Mouse (Mus musculus): ENCODE measurements at regions not wholly inside any gene's neighbourhood (a gene's known extent, or its start where the extent isn't known, plus 50 kb on each side); places are given as distances from the start of the nearest gene placed in this dataset.

GRCm38 (mm10) chr10:26434586-26434985, 58.8 kb upstream of the L3mbtl3 start:
- 93% methylated on average over 11 of the region's 11 CpGs for WGBS
- no peaks in the 10 kb centered on the region for H3K4me1 ChIP-seq (ENCODE audit: control insufficient read depth, insufficient read depth, low read length)
- H3K27ac ChIP-seq (ENCODE audit: low read depth, low read length), result no peak overlapping the region
- no peak overlapping the region for H3K9ac ChIP-seq (ENCODE audit: low read length)
- H3K9me3 ChIP-seq (ENCODE audit: control insufficient read depth, low read length), result no peaks in the 10 kb centered on the region
- H3K36me3 ChIP-seq (ENCODE audit: control insufficient read depth, insufficient read depth, low read length), result no peaks in the 10 kb centered on the region
- H3K4me3 ChIP-seq (ENCODE audit: low read depth, low read length), result no peak overlapping the region
- H3K4me2 ChIP-seq (ENCODE audit: low read depth), result no peak overlapping the region
- no peak for DNase-seq (ENCODE audit: low spot score)
- H3K27me3 ChIP-seq (ENCODE audit: control insufficient read depth, insufficient read depth, low read length), result no peaks in the 10 kb centered on the region
- no peak for ATAC-seq (ENCODE audit: insufficient read depth, low FRiP score, low TSS enrichment)

- 93% methylated on average over 1 of the region's 1 CpGs for WGBS
- H3K9me3 ChIP-seq (ENCODE audit: control insufficient read depth, low read length), result no peaks in the 10 kb centered on the region
- no peak for ATAC-seq (ENCODE audit: insufficient read depth, low FRiP score, low TSS enrichment)
Measured at GRCm38 (mm10) chr10:26440720-26441119, 64.9 kb upstream of the L3mbtl3 start.

GRCm38 (mm10) chr10:26484311-26484710, 108.5 kb upstream of the L3mbtl3 start:
- H3K36me3 ChIP-seq (ENCODE audit: control insufficient read depth, insufficient read depth, low read length), result no peaks in the 10 kb centered on the region
- no peaks in the 10 kb centered on the region for H3K4me1 ChIP-seq (ENCODE audit: control insufficient read depth, insufficient read depth, low read length)
- no peak for DNase-seq (ENCODE audit: low spot score)
- H3K27ac ChIP-seq (ENCODE audit: low read depth, low read length), result no peak overlapping the region
- H3K4me2 ChIP-seq (ENCODE audit: low read depth), result no peak overlapping the region
- H3K9me3 ChIP-seq (ENCODE audit: control insufficient read depth, low read length), result no peaks in the 10 kb centered on the region
- ATAC-seq (ENCODE audit: insufficient read depth, low FRiP score, low TSS enrichment), result no peak
- no peaks in the 10 kb centered on the region for H3K27me3 ChIP-seq (ENCODE audit: control insufficient read depth, insufficient read depth, low read length)
- WGBS, result 64% methylated on average over 4 of the region's 4 CpGs
- no peak overlapping the region for H3K4me3 ChIP-seq (ENCODE audit: low read depth, low read length)
- H3K9ac ChIP-seq (ENCODE audit: low read length), result no peak overlapping the region

More at GRCm38 (mm10) chr10:26440720-26441119, 64.9 kb upstream of the L3mbtl3 start:
- Histone ChIP-seq H3K36me3 (ENCODE audit: control insufficient read depth, insufficient read depth, low read length) (no peaks in the 10 kb centered on the region), H3K27me3 (ENCODE audit: control insufficient read depth, insufficient read depth, low read length) (no peaks in the 10 kb centered on the region), H3K4me3 (ENCODE audit: low read depth, low read length) (no peak overlapping the region), H3K27ac (ENCODE audit: low read depth, low read length) (no peak overlapping the region), H3K9ac (ENCODE audit: low read length) (no peak overlapping the region), H3K4me1 (ENCODE audit: control insufficient read depth, insufficient read depth, low read length) (no peaks in the 10 kb centered on the region), H3K4me2 (ENCODE audit: low read depth) (no peak overlapping the region)
- DNase-seq (ENCODE audit: low spot score), result no peak

GRCm38 (mm10) chr10:26491351-26491750, 115.6 kb upstream of the L3mbtl3 start:
- no peaks in the 10 kb centered on the region for H3K27me3 ChIP-seq (ENCODE audit: control insufficient read depth, insufficient read depth, low read length)
- ATAC-seq (ENCODE audit: insufficient read depth, low FRiP score, low TSS enrichment), result no peak
- H3K36me3 ChIP-seq (ENCODE audit: control insufficient read depth, insufficient read depth, low read length), result no peaks in the 10 kb centered on the region
- H3K4me3 ChIP-seq (ENCODE audit: low read depth, low read length), result no peak overlapping the region
- WGBS, result 93% methylated on average over 5 of the region's 5 CpGs
- H3K4me2 ChIP-seq (ENCODE audit: low read depth), result no peak overlapping the region
- H3K9ac ChIP-seq (ENCODE audit: low read length), result no peak overlapping the region
- DNase-seq (ENCODE audit: low spot score), result no peak
- no peaks in the 10 kb centered on the region for H3K9me3 ChIP-seq (ENCODE audit: control insufficient read depth, low read length)
- H3K4me1 ChIP-seq (ENCODE audit: control insufficient read depth, insufficient read depth, low read length), result no peaks in the 10 kb centered on the region
- H3K27ac ChIP-seq (ENCODE audit: low read depth, low read length), result no peak overlapping the region

GRCm38 (mm10) chr10:26492146-26492545, 116.4 kb upstream of the L3mbtl3 start:
- no peak overlapping the region for H3K4me3 ChIP-seq (ENCODE audit: low read depth, low read length)
- H3K4me2 ChIP-seq (ENCODE audit: low read depth), result no peak overlapping the region
- no peaks in the 10 kb centered on the region for H3K9me3 ChIP-seq (ENCODE audit: control insufficient read depth, low read length)
- H3K27ac ChIP-seq (ENCODE audit: low read depth, low read length), result no peak overlapping the region
- H3K36me3 ChIP-seq (ENCODE audit: control insufficient read depth, insufficient read depth, low read length), result no peaks in the 10 kb centered on the region
- H3K4me1 ChIP-seq (ENCODE audit: control insufficient read depth, insufficient read depth, low read length), result no peaks in the 10 kb centered on the region
- no peak overlapping the region for H3K9ac ChIP-seq (ENCODE audit: low read length)
- ATAC-seq (ENCODE audit: insufficient read depth, low FRiP score, low TSS enrichment), result no peak
- no peaks in the 10 kb centered on the region for H3K27me3 ChIP-seq (ENCODE audit: control insufficient read depth, insufficient read depth, low read length)
- 78% methylated on average over 11 of the region's 11 CpGs for WGBS
- no peak for DNase-seq (ENCODE audit: low spot score)

GRCm38 (mm10) chr10:26492856-26493484, 117.2 kb upstream of the L3mbtl3 start:
- DNase-seq (ENCODE audit: low spot score), result no peak
- H3K4me2 ChIP-seq (ENCODE audit: low read depth), result no peak overlapping the region
- 80% methylated on average over 13 of the region's 13 CpGs for WGBS
- no peak overlapping the region for H3K27ac ChIP-seq (ENCODE audit: low read depth, low read length)
- H3K4me3 ChIP-seq (ENCODE audit: low read depth, low read length), result no peak overlapping the region
- H3K9ac ChIP-seq (ENCODE audit: low read length), result no peak overlapping the region
- H3K4me1 ChIP-seq (ENCODE audit: control insufficient read depth, insufficient read depth, low read length), result no peaks in the 10 kb centered on the region
- no peaks in the 10 kb centered on the region for H3K36me3 ChIP-seq (ENCODE audit: control insufficient read depth, insufficient read depth, low read length)
- H3K27me3 ChIP-seq (ENCODE audit: control insufficient read depth, insufficient read depth, low read length), result no peaks in the 10 kb centered on the region
- H3K9me3 ChIP-seq (ENCODE audit: control insufficient read depth, low read length), result no peaks in the 10 kb centered on the region
- no peak for ATAC-seq (ENCODE audit: insufficient read depth, low FRiP score, low TSS enrichment)

- 96% methylated on average over 2 of the region's 2 CpGs for WGBS
- Histone ChIP-seq H3K9ac (ENCODE audit: low read length) (no peak overlapping the region), H3K9me3 (ENCODE audit: control insufficient read depth, low read length) (no peaks in the 10 kb centered on the region), H3K36me3 (ENCODE audit: control insufficient read depth, insufficient read depth, low read length) (no peaks in the 10 kb centered on the region), H3K27me3 (ENCODE audit: control insufficient read depth, insufficient read depth, low read length) (no peaks in the 10 kb centered on the region), H3K4me1 (ENCODE audit: control insufficient read depth, insufficient read depth, low read length) (no peaks in the 10 kb centered on the region), H3K4me3 (ENCODE audit: low read depth, low read length) (no peak overlapping the region), H3K27ac (ENCODE audit: low read depth, low read length) (no peak overlapping the region), H3K4me2 (ENCODE audit: low read depth) (no peak overlapping the region)
- ATAC-seq (ENCODE audit: insufficient read depth, low FRiP score, low TSS enrichment) (no peak), DNase-seq (ENCODE audit: low spot score) (no peak)
Measured at GRCm38 (mm10) chr10:26493801-26494200, 118.0 kb upstream of the L3mbtl3 start.

GRCm38 (mm10) chr10:26494380-26494781, 118.6 kb upstream of the L3mbtl3 start:
- Histone ChIP-seq H3K27me3 (ENCODE audit: control insufficient read depth, insufficient read depth, low read length) (no peaks in the 10 kb centered on the region), H3K4me1 (ENCODE audit: control insufficient read depth, insufficient read depth, low read length) (no peaks in the 10 kb centered on the region), H3K4me2 (ENCODE audit: low read depth) (no peak overlapping the region), H3K9ac (ENCODE audit: low read length) (no peak overlapping the region), H3K27ac (ENCODE audit: low read depth, low read length) (no peak overlapping the region), H3K36me3 (ENCODE audit: control insufficient read depth, insufficient read depth, low read length) (no peaks in the 10 kb centered on the region), H3K4me3 (ENCODE audit: low read depth, low read length) (no peak overlapping the region), H3K9me3 (ENCODE audit: control insufficient read depth, low read length) (no peaks in the 10 kb centered on the region)
- 73% methylated on average over 9 of the region's 9 CpGs for WGBS
- peak; percentile 35; the same call in 1 of the 2 replicates for ATAC-seq (ENCODE audit: insufficient read depth, low FRiP score, low TSS enrichment)
- DNase-seq (ENCODE audit: low spot score), result peak; percentile 51

GRCm38 (mm10) chr10:26500265-26500935, 124.6 kb upstream of the L3mbtl3 start:
- H3K9ac ChIP-seq (ENCODE audit: low read length), result no peak overlapping the region
- ATAC-seq (ENCODE audit: insufficient read depth, low FRiP score, low TSS enrichment) (no peak), DNase-seq (ENCODE audit: low spot score) (no peak)
- no peak overlapping the region for H3K27ac ChIP-seq (ENCODE audit: low read depth, low read length)
- no peak overlapping the region for H3K4me2 ChIP-seq (ENCODE audit: low read depth)
- H3K9me3 ChIP-seq (ENCODE audit: control insufficient read depth, low read length), result no peaks in the 10 kb centered on the region
- H3K27me3 ChIP-seq (ENCODE audit: control insufficient read depth, insufficient read depth, low read length), result no peaks in the 10 kb centered on the region
- 83% methylated on average over 12 of the region's 12 CpGs for WGBS
- no peaks in the 10 kb centered on the region for H3K4me1 ChIP-seq (ENCODE audit: control insufficient read depth, insufficient read depth, low read length)
- no peak overlapping the region for H3K4me3 ChIP-seq (ENCODE audit: low read depth, low read length)
- H3K36me3 ChIP-seq (ENCODE audit: control insufficient read depth, insufficient read depth, low read length), result no peaks in the 10 kb centered on the region
